Mouse (Mus musculus) gastrocnemius, postnatal 10 days (tissue): ENCODE measurements around the gene Tnfsf15. TPM values are rescaled to one million over a fixed set of nuclear protein-coding genes. Genes with fewer than 3 reads are reported as not detected.

Experiments used
- DNase-seq: peaks from one replicate; pipeline ENCODE4 v3.0.0; 2021; ENCODE audit warnings: mixed read lengths
- long read RNA-seq, 2 experiments: library from polyadenylated mRNA; stranded (forward); transcript quantifications; one replicate each; pipeline ENCODE4 v2.0.0; 2021
- total RNA-seq, 2 experiments: library from RNA; stranded (reverse); gene quantifications; 2 replicates each; pipeline ENCODE4 v1.2.3; 2021

Tnfsf15 gene
- total RNA-seq, result under 1 TPM in 1 of 2 experiments, not detected in 1; 0.09 TPM
- long read RNA-seq, experiment 1, result 0 reads
- long read RNA-seq, experiment 2, result 0 reads

GRCm38 (mm10) chr4:63744693-63745171 lies at the start of gene Tnfsf15:
TSS of gene Tnfsf15 (minus strand) at chr4:63745113.
- peak; percentile 85 for DNase-seq

- no peak for DNase-seq
Observed at GRCm38 (mm10) chr4:63792328-63792727, 47.4 kb upstream of the Tnfsf15 start.

GRCm38 (mm10) chr4:63785466-63785865 lies 40.6 kb upstream of the Tnfsf15 start:
- no peak for DNase-seq

DNA sequence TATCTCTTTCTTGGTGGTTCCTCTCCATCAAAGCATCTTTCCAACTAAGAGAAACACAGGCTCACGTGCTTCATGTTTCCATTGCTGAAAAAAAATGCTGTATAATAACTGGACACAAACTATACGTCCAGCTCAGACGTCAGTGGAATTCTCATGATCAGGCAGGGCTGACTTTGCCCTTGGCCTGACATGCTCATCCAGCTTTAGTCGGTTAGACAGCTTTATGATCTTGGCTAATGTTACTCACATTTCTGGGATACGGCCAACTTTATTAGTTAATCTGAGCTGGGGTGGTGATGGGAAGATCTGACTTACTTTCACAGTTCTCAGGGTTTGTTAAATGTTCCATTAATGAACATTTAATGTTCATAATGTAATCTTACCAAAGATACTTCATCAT lies 38.9 kb upstream of the Tnfsf15 start:
- no peak for DNase-seq

DNA sequence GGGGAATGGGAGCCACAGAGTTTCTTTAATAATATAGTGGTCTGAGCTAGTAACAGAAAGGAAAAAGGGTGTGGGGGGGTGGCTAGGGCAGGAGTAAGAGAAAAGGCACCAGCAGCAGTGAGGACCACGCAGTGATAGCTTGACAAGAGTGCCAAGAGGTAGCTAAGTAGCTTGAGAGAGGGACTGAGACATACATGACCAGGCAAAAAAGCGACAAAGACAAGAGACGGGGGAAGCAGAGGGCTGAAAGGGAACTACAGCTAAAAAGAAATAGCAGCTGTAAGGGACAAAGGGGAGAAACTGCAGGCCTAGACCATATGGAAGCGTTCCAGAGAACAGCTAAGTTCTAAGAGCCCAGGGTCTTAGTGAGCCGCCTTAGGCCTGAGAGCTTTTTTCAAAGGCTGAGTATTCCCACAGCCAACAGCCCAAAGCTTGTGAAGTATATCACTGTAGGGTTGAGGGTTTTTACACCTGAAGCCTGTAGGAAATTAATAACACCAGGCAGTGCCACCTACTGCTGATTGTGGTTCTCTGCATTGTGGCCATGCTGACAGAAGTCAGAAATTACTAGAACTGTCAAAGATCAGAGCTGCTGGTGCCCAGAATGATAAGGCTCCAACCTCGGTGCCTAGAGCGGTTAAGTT lies 38.2 kb upstream of the Tnfsf15 start:
- no peak for DNase-seq

DNA sequence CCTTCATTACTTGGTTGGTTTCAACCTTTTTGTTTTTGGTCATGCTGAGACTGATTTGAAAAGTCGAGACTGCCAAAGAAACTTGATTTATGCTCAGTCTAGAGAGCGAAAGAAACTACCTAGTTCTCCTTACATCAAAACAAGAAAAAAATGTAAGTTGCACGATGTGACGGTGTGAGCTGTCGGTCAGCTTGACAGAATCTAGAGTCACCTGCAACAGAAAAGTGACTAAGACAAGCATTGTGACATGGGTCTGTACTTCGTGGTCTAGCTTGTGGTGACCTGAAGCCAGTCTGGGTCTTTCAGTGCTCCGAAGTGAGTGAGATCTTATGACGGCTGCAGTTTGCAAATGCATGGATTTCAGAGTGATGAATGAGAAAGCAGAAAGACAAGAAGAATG lies 32.3 kb upstream of the Tnfsf15 start:
- DNase-seq, result no peak

- DNase-seq, result no peak
Observed at GRCm38 (mm10) chr4:63773306-63774090, 28.6 kb upstream of the Tnfsf15 start.

- DNase-seq, result no peak
Observed at GRCm38 (mm10) chr4:63772514-63772913, 27.6 kb upstream of the Tnfsf15 start.

DNA sequence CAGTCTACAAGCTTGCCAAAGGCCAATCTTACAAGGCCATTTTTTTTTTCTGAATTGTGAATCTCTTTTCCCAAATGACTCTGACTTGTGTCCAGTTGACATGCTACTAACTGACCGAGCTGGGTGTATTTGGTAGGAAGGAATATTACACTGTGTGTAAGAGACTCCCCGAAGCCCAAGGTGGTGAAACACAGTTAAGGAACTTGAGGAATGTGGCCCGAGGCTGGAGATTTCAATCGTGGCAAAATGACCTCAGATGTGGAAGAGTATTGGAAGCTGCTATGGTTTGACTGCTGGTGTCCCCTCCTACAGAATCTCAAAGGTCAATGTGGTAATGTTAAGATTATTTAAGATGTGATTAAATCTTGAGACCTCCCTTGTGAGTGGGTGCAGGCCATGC lies 26.4 kb upstream of the Tnfsf15 start:
- no peak for DNase-seq

GRCm38 (mm10) chr4:63769161-63769560 lies 24.2 kb upstream of the Tnfsf15 start:
- no peak for DNase-seq

DNA sequence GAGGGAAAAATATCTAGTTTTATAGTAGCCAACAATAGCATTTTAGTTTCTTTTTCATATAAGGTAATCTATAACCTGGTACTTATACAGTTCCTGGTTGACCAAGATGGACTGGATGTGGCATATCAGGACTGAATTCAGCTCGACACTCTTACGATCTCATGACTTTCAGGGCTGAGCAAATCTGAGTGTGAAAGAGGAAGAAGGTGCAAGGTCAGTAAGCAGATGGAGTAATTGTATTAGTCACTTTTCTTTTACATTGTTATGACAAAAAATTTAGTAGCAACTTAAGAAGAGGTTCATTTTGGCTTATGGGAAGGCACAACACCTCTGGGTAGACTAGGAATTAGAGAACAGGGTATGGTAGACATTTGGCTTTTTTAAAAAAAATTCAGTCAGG lies 20.1 kb upstream of the Tnfsf15 start:
- DNase-seq, result no peak

DNA sequence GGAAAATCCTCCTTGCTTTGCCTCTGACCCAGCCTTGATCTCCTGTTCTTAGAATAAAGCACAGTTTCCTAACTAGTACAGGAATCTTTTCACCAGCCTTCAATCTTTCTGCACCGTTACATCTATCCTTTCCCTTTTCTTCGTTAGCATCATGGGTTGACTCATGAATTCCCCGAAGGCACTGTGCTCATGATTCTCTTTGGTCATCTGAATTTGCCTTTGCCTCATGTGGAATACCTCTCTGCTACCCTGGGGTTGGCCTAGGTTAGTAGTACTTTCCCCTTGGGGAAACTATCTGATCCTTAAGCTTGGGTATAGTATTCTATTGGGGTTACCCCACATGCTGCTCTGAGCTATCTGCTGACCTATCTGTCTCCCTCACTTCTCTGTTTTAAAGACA lies 15.0 kb upstream of the Tnfsf15 start:
- no peak for DNase-seq

DNA sequence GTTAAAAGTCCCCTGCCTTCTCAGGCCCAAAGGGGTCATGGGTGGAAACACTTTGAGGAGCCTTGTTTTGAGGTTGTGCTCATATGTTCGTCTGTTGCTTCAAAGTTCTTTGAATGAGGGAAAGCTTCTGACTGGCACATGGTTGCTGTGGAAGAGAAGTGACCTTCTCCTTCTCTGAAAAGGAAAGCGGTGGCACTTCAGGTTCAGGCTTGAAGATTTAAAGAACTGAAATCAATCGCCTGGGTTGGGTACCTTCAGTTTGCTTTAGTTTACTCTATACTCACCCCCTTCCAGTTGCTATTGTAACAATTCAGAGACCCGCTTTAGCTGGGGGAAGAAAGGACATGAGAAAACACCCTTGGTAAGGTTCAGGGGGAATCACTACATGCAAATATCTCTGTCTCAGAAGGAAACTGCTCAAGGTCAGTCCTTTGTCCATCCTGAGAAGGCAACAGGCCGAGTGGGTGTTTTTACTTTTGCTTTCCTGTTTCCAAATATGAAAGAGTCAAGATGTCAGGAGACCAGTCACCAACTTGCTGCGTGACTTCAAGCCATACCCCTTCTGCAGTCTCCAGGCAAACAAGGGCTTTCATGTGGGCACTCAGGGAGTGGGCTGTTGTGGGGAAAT lies 12.7 kb upstream of the Tnfsf15 start:
- DNase-seq, result no peak

DNA sequence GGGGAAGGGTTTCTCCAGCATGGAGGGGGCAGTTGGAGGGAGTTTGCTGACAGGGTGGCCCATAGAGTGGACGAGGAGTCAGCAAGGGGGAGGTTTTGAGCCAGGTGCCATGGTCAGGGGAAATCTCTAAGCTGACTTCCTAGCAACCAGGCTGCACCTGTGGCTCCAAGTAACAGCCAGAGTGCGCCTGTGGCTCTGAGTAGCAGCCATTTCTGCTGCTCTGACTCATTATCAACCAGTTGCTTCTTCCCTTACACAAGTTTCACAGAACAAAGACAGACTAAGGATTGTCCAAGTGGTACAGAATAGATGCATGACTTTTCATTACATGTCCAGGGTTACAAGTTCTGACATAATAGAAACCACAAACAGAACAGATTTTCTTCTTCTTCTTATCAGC lies 11.2 kb upstream of the Tnfsf15 start:
- DNase-seq, result no peak

DNA sequence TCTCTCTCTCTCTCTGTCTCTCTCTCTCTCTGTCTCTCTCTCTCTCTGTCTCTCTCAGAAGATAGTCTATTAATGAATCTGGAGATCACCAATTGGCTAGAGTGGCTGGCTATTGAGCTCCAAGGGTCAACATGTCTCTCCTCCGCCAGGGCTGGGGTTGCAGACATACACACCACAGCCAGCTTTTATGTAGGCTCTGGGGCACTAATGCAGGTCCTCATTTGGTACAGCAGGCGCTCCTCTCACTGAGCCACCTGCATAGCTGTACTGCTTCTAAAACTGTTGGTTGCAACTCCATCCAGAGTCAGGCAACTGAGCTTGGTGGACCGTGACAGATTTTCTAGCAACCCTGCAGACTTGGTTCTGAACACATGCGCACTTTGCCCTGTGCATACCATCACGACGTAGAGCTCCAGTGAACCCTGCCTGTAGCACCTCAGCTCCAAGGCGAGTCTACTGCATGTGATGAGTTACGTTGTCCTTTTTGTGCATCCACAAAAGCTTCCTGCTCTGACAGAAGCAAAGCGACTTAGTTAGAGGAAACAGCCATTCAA lies 9.6 kb upstream of the Tnfsf15 start:
- DNase-seq, result no peak

- no peak for DNase-seq
Observed at GRCm38 (mm10) chr4:63753855-63754254, 8.9 kb upstream of the Tnfsf15 start.

DNA sequence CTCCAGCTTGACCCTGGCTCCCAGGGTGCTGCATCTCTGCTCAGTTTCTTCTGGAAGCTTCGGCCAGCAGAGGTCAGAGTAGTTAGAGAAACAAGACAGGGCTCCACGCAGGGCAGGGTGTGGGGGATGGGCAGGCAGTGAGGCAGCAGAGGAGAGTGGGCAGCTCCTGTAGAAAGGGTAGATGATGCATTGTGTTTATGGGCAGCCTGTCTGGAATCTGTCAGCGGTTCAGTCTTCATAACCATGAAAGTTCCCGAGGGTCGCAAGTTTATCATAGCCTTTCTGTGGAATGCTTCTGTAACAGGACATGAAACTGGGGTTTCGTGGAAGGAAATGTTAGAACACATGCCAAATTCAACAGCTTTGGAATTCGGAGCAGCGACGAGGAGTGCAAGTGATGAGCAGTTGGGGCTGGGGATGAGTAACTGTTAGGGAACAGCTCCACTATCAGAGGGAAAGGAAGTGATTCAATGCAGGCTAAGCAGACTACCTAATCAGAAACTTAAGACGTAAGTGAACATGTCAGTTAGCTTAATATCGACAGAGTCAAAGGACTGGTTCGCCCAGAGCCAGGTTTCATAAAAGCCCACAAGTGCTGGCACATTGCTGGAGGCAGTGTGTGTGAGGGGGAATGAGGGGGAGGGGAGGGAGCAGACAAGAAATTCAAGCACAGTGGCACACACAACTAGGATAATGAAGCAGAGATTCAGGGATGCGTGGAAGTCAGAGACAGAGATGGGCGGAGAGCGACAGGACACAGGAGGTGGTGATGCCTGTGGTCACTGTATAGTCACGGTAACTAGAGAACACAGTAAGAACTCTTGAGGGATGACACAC lies 8.0 kb upstream of the Tnfsf15 start:
- peak; percentile 34 for DNase-seq

- DNase-seq, result no peak
Observed at GRCm38 (mm10) chr4:63748061-63748730, 3.3 kb upstream of the Tnfsf15 start.

- DNase-seq, result no peak
Observed at GRCm38 (mm10) chr4:63745271-63745670, 358 bp upstream of the Tnfsf15 start.

DNA sequence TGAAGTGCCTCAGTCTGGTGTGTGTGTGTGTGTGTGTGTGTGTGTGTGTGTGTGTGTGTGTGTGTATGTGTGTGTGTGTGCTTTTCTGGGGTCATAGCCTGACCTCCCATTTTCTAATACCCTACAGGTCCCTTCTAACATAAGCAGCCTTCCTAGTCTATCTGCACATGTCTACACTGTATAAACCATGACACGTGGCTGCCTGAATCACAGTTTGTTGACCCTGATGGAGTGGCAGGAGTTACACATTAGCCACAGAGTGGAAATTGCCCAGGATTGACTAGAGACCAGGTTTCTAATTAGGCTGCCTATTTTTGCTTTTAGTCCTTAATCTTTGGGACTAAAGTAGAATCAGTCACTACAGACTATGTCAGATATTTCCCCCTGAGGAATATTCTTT lies 1.3 kb downstream of the Tnfsf15 start:
- no peak for DNase-seq

GRCm38 (mm10) chr4:63742763-63743371 lies 2.0 kb downstream of the Tnfsf15 start:
- no peak for DNase-seq
